Mouse (Mus musculus) CD4-positive, CD25-positive, alpha-beta regulatory T cell, adult 2 months (primary cell): ENCODE data around the gene Il1f10.

Source experiments
- DNase-seq: peaks from one replicate; pipeline ENCODE4 v3.0.0-alpha.2; 2012; ENCODE audit warnings: low read depth, low spot score

The Il1f10 gene

DNA sequence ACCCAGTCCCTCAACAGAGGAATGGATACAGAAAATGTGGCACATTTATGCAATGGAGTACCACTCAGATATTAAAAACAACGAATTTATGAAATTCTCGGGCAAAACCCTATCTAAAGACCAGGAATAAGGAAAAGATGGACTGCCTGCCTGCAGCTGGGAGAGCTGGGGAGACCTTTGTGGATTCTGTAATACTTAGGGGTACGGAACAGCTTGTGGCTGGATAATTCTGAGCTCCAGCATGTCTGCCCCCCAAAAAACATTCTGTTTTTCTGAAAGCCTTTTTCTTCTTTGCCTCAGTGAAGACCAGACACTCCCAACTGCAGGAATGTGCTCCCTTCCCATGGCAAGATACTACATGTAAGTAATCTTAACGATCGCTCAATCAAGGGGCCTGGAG is at the start of gene Il1f10:
Gene Il1f10, plus strand, starts transcription at position 301 of the 400 bp plus-strand sequence.
- DNase-seq: no peak

DNA sequence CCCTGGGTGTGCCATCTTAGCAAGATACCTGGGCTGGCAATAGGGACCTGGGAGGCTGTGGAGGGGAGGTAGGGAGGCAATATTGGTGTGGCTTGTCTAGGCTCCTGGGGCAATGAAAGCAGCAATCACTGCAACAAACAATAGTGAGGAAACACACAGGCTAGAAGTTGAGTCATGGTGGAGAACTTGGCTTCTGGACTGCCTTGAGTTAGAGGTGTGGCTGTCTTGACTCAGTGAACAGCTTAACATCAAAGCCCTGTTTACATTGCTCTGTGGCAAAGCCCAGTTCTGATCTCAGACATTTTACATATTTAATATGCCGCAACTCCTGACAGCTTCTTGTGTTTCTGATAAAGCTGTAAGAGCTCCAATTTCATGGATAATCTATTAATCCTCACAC is 23.5 kb upstream of the Il1f10 start:
- DNase-seq: no peak

DNA sequence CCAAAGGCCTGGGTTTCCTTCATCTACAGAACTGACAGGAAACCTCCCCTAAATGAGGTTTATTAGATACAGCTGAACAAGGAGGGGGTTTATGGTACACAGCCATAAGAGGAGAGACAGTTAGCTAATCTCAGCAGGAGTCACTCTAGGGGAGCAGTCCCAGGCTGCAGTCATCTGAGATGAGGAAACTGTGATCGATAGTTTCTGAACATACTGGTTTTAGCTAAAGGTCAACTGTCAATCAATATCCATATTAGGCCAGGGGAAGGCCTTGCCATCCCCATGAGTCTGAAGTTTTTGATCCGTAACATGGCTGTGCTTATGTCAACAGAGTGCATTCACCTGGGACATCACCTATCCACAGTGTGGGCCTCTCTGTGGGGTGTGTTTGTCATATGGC is 17.4 kb upstream of the Il1f10 start:
- DNase-seq: no peak

DNA sequence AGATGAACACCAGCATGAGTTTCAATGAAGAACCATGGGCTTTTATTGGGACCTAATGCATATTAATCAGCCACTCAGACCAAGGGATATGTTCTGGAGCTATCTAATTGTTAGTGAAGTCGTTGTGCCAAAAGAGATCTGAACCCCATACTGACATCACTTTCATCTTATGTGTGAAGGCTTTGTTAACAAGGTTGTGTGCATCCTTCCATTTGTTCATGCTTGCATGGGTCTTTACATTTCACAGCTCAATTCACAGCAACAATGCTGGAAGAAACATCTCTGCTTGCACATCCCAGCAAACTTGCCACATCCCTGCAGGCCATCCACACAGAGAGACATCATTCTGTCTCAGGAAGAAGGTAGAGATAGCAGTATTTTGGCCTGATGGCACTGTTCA is 15.8 kb upstream of the Il1f10 start:
- DNase-seq: no peak

DNA sequence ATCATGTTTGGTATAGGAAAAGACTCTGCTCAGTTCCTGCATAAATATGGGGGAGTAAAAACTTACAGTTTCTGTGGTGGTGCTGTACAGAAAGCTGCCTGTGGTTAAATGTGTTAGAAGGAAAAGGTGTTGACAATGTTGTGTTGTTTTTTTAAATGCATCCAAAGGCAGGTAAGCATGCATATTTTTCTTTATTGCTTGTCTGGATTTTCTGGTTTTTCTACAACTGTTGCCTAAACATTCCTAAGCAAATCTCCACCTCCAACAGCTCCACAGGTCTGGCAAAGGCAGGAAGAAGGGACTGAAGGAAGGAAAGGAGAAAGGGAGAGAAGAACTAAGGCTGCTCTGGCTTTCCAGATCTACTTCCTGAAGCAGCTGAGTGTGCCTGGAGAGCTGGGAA is 14.3 kb upstream of the Il1f10 start, which contains the start of gene Il1f5:
Gene Il1f5, plus strand, starts transcription at position 301 of the 400 bp plus-strand sequence.
- DNase-seq: no peak

DNA sequence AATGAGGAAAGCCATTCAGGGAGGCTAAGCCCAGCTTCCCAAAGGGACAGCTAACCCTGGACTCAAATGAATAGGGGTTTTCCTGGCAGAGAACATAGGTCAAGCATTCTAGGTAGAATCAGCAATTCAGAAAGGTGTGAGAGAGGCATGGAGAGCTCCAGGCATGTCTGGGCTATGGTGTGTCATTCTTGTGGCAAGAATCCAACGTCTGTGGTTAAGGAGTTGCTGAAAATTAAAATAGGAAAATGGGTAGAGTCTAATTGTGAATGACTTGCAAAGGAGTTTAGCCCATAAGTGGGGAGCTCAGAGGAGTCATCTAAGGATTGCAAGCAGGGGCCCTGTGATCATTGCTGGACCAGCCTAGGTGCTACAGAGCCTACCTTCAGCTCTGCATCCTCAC is 3.6 kb downstream of the Il1f10 start:
- no peak for DNase-seq

DNA sequence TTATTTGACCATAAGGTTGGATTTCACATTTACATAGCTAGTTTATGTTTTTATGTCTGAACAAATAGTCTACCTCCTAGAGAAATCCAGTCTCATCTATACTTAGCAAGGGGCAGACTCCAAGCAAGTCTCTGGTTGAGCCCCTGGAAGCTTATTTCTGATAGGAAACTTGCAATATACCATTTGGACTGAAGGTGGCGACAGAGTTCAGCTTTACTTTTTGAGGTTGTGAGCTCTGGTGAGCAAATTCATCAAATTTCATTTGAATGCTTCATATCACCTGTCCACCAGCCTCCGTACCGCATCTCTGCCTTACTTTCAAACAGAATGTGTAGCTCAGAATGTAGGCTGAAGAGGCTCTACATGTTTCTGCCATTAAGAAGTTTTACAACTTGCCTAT is 5.8 kb downstream of the Il1f10 start:
- peak; percentile 76 for DNase-seq

DNA sequence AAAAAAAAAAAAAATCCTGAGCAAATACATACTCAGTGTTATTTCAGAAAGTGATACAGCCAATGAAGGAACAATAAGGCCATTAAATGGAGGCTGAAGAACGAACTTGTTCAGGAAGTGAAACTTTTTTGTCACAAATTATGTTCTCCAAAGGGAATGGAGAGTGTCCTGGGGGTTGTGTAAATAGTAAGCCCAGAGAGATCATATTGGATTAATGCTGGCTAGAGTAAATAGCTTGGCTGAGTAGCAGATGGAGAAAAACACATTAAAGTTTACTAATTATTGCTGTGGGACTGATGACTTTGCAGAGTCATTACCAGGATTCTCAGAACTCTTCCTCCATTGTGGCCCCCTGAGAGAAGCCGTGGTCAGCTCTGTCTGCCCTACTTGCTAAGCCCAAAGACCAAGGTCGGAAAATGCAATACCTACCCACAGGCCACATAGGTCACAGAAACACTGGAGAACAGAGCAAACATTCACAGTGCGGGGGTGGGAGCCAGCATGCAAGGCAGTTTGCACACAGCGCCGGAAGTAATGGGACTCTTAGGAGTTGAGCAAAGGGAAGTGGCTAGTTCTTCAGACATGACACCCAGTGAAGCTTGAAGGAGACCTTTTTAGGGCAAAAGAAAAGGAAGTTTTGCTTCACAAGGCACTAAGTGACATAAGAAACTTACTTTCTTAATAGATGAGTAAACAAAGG is 20.5 kb downstream of the Il1f10 start:
- peak; percentile 10 for DNase-seq

DNA sequence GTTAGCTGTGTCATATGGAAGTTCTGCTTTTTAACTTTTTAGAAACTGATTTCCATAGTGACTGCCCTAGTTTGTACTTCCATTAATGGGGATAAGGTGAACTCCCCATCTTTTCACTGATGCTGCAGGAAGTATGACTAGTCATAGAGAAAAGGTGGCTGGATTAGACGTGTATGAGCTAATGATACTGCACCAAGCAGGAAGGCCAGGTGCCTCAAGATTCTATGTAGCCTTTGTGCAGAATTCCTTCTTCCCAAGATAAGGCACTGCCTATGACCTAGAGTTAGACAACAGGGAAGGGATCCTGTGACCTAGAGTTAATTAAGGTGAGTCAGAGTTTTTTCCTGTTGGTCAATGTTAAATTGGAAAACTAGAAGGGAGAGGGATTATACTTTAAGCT is 25.9 kb downstream of the Il1f10 start:
- DNase-seq: no peak

DNA sequence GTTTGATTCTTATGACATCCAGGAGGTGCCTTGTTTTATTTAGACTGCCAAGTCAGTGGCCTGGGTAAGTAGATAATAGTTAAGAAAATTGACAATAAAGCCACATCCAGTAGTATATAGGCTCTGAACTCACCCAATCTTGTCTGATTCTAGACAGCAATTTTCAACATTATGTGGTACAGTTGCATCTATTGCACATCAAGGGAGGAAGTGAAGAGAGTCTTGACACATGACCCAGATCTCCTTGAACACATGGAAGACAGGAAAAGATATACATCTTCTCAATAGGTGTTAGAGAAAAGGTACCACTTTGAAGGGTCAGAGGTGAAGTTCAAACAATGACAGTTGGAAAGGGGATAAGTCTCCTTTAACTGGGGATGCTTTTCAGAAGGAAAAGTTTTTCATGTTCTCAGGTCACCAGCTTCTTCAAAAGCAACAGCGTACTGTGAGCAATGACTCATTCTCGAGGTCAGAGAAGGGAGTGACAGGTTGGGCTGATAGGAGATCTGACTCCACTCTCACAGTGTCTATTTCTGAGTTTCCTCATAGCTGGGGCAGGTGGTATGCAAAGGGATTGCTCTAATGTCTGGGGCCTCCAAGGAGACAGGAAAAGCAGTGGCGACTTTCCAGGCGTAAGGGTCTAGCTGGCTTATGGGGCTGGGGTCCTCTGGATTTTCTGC is 27.1 kb downstream of the Il1f10 start:
- DNase-seq: no peak

DNA sequence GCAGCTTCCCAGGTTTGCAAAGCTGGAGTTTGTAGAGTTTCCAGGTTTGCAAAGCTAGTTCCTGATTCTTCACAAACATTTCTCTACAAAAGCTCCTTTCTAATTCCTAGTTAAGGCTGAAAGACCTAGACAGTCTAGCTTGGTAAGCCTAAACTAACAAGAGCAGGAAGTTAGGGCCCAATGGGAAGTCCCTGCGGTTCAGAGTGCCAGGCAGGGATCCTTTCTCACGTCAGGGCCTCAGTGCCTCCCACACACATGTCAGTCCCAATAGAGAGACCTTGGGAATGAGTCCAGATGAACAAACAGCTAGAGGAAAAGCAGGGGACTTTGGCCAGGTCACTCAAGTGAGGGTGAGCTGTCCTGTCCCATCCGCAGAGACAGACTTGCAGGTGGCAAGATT is 44.3 kb downstream of the Il1f10 start:
- peak; percentile 53 for DNase-seq

DNA sequence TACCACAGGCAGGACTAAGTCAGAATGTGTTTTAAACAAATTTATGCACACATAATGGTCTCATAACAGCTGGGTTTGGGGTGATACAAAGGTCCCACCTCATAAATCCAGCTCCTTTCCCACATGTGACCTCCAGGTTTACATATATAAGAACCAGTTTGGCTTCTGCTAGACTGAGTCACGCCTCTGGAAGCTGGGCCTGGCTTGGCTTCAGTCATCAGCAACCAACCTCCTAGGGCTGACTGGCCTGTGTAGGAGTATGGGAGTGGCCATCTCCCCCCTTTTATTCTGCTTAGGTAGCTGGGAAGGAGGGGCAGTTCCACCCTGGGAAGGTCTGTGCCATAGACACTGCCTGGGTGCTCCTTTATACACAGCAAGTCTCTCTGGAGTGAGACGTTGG is 45.5 kb downstream of the Il1f10 start, which contains the start of gene Il1rn:
Gene Il1rn, plus strand, starts transcription at position 309 of the 400 bp plus-strand sequence.
- no peak for DNase-seq

DNA sequence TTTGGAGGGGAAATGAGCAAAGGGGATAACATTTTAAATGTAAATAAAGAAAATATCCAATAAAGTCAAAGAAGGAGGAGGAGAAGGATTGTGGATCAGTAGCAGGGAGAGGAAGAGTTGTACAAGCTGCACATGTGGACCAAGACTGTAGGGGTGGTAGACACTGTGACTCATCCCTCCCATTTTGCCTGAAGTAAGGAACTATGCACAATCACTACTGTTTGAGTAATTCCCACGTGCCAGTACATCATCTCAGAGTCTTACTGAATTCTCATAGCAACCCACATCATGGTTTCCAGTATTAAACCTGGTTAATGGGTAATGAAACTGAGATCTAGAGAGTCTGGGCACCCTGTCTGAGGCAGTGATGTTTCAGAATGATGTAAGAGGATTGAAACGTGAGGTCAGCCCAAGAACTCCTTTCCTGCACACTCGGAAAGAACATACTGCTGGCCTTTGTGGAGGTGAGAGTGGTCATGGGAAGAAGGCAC is 50.4 kb downstream of the Il1f10 start:
- no peak for DNase-seq
